Mouse (Mus musculus) thymus, postnatal 10 days (tissue): ENCODE data around the gene Nfib.

Source experiments
- DNase-seq, 2 experiments: peaks; one replicate each; pipeline ENCODE4 v3.0.0; 2021; ENCODE audit warnings: low spot score in 2 of 2

Gene Nfib

GRCm38 (mm10) chr4:82592086-82593030, 113.2 kb downstream of the Nfib start:
- no peak for DNase-seq

- no peak for DNase-seq
Measured at GRCm38 (mm10) chr4:82589345-82589890, 116.1 kb downstream of the Nfib start.

DNA sequence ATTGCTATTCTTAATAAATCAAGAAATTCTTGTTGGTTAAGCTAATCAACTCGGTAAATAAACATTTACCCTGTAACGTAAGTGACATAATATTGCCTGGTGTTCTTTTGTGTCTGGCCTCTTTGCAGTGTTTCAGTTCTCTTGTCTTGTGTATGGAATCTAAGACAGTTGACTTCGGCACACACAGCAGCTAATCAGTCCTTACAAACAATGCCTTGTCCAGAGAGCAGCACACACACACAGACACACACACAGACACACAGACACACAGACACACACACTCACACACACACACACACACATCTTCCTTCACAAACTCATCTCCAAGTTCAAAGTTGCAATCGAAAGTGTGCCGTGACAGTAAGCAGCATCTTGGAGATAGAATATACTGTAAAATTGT, 116.8 kb downstream of the Nfib start:
- DNase-seq = no peak

DNA sequence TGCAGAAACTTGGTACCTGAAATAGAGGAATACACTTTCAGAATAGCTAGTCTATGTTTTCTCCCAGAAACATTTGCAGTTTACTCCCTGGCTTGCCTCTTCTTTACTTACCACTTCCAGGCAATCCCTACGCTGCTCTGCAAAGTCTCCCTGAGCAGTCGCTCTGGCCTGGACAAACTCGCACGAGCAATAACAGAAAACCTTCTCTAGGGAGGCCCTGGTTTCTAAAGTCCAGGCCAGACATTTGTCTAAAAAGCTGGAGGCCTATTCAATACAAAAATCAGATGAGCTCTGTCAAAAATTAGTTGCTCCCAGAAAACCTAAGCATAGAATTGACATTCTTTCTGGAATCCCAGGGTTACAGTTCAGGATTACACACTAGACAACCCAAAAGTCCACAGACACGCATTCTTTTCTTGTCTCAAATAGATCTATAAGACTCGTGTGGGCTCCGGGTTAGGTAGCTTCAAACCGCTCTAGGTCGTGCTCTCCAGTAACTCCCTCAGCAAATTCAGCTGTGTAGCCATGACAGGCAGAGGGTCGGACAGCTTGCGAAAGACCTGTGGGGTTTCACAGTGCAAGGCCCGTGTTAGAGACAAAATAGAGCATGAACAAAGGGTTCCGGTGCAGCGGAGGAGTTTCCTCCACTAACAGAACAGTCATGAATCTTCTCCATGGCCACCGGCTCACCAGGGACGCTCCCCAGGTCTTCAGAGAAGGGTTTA, 118.2 kb downstream of the Nfib start:
- no peak for DNase-seq

DNA sequence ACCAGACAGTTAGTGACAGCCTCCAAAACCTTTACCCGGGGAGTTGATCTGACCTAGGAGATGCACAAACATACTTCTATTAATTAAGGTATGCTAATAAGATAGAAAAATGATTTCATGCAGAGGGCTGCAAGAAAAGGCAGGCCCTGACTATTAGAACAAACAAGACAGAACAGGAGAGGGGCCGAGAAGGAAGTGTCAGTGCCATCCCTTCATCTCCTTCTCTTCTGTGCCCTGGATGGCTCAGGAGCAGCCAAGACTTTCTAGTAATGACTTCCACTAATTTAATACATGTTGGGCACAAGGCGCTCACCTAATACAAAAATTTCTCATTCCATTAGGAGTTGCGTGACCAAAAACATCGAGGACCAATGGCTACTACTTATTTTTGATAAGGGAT, 118.9 kb downstream of the Nfib start:
- no peak for DNase-seq

GRCm38 (mm10) chr4:82585536-82585935, 120.0 kb downstream of the Nfib start:
- DNase-seq = no peak

- DNase-seq = no peak
Measured at GRCm38 (mm10) chr4:82585056-82585455, 120.5 kb downstream of the Nfib start.

- no peak for DNase-seq
Measured at GRCm38 (mm10) chr4:82584548-82584947, 121.0 kb downstream of the Nfib start.

- DNase-seq = no peak
Measured at GRCm38 (mm10) chr4:82573291-82573605, 132.3 kb downstream of the Nfib start.

DNA sequence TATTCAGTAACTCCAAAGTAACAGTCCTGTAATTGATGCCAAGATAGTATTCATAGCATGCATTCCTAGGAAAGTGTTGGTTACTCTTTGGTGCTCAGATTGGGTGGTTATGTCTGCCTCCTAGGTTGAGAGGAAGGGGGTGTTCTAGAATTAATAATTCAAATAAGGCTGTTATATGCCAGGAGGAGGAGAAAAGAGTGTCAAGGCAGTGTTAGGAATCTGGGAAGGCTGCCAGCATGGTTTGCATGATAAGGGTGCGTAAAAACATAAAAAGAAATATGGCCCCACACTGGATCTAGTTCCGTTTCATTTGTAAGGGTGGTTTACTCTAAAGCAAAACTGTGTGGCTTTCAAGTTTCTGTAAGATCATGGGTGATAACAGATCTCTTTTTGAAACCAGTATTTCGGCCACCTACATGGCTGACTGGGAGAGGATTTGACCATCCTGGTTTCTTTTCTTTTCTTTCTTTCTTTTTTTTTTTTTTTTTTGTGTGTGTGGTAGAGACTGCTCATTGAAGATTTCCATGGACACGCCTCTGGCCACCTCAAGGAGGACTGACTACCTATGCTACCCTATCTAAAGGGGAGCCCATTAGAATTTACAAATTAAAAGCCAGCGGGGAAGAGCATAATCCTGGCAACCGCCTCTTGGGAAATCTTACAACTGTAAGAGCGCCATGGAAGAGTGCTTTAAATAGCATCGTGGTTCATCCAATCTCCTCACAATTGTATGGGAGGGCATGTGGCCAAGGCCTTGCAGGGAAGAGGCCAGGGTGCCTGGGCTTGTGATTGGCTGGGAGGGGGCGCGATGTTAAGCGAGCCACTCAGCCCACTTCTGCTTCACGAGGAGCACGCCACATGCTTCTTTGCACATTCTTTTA, 132.9 kb downstream of the Nfib start:
- DNase-seq = no peak

DNA sequence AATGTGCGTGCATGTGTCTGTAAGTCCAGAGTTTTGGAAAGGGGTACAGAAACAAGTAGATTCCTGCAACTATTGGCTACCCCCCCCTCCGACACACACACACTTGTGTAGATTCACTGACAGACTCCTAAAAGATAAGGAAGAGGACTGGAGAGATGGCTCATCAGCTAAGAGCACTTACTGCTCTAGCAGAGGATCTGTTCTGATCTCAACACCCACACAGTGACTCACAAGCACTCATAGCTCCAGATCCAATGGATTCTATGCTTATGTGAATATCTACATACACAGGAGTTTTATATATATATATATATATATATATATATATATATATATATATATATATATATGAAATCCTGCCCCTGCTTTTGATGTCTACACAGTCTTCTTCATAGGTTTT, 146.7 kb downstream of the Nfib start:
- DNase-seq = no peak

- no peak for DNase-seq
Measured at GRCm38 (mm10) chr4:82555673-82556171, 149.8 kb downstream of the Nfib start.

DNA sequence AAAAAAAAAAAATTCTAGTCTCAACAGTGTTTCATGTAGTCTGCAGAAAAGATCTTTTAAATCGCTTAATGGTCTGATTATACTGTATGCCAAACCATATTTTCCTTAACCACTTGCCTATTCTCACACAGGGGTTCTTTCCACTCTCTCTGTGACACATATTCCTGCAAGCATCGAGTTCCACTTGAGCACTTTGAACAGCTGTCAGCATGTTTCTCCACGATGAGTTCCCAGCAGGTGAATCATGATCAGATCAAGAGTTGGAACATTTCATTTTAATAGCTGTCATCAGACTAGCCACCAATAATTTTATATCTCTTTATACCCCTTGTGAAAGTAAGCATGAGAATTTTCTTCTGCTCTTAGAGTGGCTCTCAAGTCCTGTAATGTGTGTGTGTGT, 151.9 kb downstream of the Nfib start:
- DNase-seq = no peak

- DNase-seq = no peak
Measured at GRCm38 (mm10) chr4:82552238-82552637, 153.3 kb downstream of the Nfib start.

- no peak for DNase-seq
Measured at GRCm38 (mm10) chr4:82549762-82550380, 155.7 kb downstream of the Nfib start.

DNA sequence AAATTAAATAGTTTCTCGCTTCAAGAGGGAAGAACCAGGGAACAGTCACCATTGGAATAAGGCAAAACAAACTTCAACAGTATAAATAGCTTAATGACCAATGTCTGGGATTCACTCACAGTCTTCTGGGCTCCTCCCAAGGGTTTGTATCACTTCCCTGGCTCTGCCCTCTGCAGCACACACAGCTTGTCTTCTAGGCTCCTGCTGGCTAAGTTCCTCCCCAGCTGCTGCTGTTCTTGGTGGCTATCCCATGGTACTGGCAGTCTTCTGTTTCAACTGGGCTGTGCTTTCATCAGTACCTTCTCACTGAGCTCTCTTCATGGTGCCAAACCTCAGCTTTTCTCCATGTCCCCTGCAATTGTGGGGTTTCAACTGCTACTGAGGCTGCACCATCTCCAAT, 157.3 kb downstream of the Nfib start:
- no peak for DNase-seq

DNA sequence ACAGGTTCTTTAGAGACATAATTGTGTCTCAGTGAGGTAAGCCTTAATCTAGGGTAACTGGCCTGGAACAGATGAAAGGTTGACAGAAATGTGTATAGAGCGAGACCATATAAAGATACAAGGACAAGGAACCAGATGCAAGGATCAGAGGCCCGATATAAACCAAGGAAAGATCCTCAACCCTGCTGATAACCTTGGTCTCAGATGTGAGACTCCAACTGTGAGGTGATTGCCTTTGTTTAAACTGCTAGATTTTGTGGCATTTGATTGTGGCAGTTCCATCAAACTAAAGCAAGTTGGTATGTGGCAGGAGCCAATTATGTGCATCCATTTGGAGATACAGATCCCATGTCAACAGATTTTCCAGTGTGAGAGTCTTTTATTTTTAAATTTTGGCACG, 161.6 kb downstream of the Nfib start:
- no peak for DNase-seq

DNA sequence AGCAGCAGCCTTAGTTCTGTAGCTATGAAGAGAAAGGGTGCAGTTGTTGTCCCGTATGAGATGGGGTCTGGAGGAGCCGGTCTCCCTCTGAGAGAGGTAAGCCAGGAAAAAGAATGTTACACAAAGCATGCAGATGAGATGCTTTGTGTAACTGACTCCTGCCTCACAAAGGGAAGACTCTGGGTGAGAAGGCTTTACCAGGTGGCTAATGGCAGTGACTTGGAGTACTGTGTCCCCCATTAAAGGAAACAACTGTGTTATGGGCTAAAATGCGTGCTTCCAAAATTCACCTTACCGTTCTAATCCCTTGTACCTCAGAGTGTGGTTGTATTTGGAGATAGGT, 162.2 kb downstream of the Nfib start:
- DNase-seq = no peak

DNA sequence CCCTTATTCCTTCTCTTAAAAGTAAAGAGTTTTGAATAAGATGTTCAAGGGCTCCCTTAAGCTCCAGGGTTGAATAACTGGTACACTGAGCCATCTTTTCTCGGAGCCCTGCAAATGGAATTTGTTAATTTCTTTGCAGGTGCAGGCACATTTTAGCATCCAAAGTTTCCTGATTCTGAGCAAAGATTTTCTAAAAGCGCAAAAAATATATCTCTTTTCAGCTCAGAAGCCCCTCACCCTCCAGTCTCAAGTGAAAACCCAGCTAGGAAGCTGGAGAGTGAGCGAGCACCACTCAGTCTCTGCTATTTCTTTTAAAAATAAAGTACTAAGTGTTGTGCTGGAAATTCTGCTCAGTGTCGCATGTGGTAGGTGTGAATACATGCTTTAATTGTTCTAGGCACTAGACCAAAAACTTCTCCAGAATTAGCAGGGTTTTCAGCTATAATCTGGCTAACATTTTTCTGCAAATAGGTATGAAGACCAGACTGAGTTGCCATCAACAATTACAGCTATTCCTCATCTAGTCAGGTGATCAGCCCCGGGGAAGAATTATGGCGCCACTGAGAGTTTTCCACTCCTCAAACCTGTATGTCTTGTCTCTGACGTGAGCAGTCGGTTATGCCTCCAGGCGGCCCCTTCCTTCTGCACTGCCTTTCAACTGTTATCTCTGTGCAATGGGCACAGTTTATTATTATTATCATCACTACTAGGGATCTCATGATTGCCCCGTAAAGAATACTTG, 162.7 kb downstream of the Nfib start:
- no peak for DNase-seq

DNA sequence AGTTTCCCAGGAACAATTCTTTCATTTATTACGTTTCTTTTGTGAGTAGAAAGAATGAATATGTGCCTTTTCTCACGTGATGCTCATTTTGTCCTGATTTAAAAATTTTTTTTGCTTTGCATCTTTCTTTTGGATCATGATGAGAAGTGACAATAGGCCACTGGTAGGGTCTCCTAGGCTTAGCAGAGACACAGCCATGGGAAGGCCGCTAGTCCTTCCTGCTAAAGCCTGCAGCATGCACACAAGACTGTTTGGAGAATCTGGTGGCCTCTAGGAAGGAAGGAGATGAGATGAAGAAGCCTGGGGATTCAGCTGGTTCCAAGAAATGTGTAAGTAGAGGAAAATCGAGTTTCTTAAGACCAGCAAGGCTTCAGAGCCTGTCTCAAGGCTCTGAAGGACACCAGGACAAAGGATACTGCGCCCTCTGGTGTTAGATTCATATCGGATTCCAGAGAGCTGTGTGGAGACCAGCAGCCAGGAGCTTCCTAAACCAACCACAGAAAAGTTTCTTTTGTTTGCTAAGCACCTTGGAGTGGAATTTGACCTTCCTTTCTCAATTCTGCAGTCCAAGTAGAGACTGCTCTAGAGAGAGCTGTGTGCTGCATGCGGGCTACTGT, 163.5 kb downstream of the Nfib start:
- peak in 1 of 2 experiments; percentile 35 for DNase-seq
